Mouse (Mus musculus) kidney, postnatal 36 days (tissue): ENCODE results near the gene Aqp8.

Experiments
- DNase-seq, 2 experiments: peaks; one replicate each; pipeline ENCODE4 v3.0.0; 2021 to 2022; ENCODE audit warnings: mixed read lengths in 2 of 2

Gene Aqp8

GRCm38 (mm10) chr7:123499481-123500238 is 37.6 kb downstream of the Aqp8 start:
- no peak for DNase-seq

GRCm38 (mm10) chr7:123500239-123501219 is 38.4 kb downstream of the Aqp8 start, which contains the start of gene Zkscan2:
TSS of gene Zkscan2 (minus strand) at chr7:123500449.
- DNase-seq: peak; percentile 45 to 79

GRCm38 (mm10) chr7:123503358-123503757 is 41.3 kb downstream of the Aqp8 start:
- DNase-seq: peak; percentile 40 to 82

GRCm38 (mm10) chr7:123507946-123508345 is 45.9 kb downstream of the Aqp8 start:
- no peak for DNase-seq
